8 mouse cellular contexts compared by ENCODE assay signal in genomic region chr9:63915976-63916375, GRCm38 (mm10).
DNase-seq lines count a peak whose midpoint lies in the region; ATAC-seq and TF ChIP-seq lines count a peak whose summit lies in the region.

No protein-coding gene starts in this region.

- 48% methylated on average over 5 of the region's 5 CpGs for WGBS in heart, embryonic 11.5 days (ENCODE audit: insufficient replicate concordance)

- H3K9ac ChIP-seq in heart, embryonic 11.5 days (ENCODE audit: low read depth, low read length), result no peak overlapping the region
- no peak overlapping the region for H3K9ac ChIP-seq in ES-E14 (ENCODE audit: insufficient read depth, low read depth, low read length, poor library complexity, severe bottlenecking)

- H3K4me3 ChIP-seq in heart, embryonic 11.5 days (ENCODE audit: low read depth, low read length), result no peak overlapping the region
- H3K4me3 ChIP-seq in ES-E14 (ENCODE audit: insufficient read depth in 1 of 2, low read depth in 1 of 2, low read length in 2 of 2, poor library complexity in 1 of 2, severe bottlenecking in 1 of 2), result no peak overlapping the region

- H3K27me3 ChIP-seq in heart, embryonic 11.5 days (ENCODE audit: control insufficient read depth, insufficient read depth, low read length), result no peaks in the 10 kb centered on the region

- in situ Hi-C loops in ES-E14 (cut with MboI; ENCODE audit: low sequenced_read_pairs in 2 of 2, unreplicated experiment in 2 of 2), result loop anchor here (5.0 to 10.0 kb wide), 2 partner anchors 171 to 179 kb away; no protein-coding TSS in a partner anchor

- DNase-seq in heart, adult 18-20 months, result peak; percentile 61 to 82
- DNase-seq in ES-E14 (ENCODE audit: low read depth, low spot score), result peak; percentile 66
- peak; percentile 50 for DNase-seq in c-Kit-positive CD71-negative TER-119-negative erythroid progenitor cells, embryonic 14.5 days (ENCODE audit: low read depth)
- peak; percentile 72 to 82 for DNase-seq in heart, postnatal 14 days
- peak; percentile 22 to 43 for DNase-seq in left cerebral cortex, postnatal 36 days (ENCODE audit: low spot score in 2 of 2)
- peak; percentile 70 for DNase-seq in retina, embryonic 14.5 days (ENCODE audit: low spot score)
- DNase-seq in urinary bladder, postnatal 14 days (ENCODE audit: low spot score), result peak; percentile 82

- H3K4me2 ChIP-seq in heart, embryonic 11.5 days, result no peak overlapping the region

- intact Hi-C loops in heart, postnatal 14 days (cut with DNase I), result loop anchor here (2.0 to 5.0 kb wide), 2 partner anchors 106 to 171 kb away; partner anchors contain the start of gene Smad6
- intact Hi-C loops in left cerebral cortex, postnatal 36 days (cut with DNase I), result loop anchor here (5.0 to 10.0 kb wide), 3 partner anchors 171 to 359 kb away; no protein-coding TSS in a partner anchor

- no peaks in the 10 kb centered on the region for H3K36me3 ChIP-seq in heart, embryonic 11.5 days (ENCODE audit: control insufficient read depth, insufficient read depth, low read length)
- H3K36me3 ChIP-seq in ES-E14 (ENCODE audit: control insufficient read depth, insufficient read depth, low read length, poor library complexity, severe bottlenecking), result no peaks in the 10 kb centered on the region

- no peak for ATAC-seq in heart, embryonic 11.5 days (replicated peaks; ENCODE audit: insufficient number of reproducible peaks, low FRiP score, low TSS enrichment)

- H3K9me3 ChIP-seq in heart, embryonic 11.5 days (replicated peaks; ENCODE audit: control insufficient read depth, low read length), result no peaks in the 10 kb centered on the region
- H3K9me3 ChIP-seq in ES-E14 (ENCODE audit: control insufficient read depth, insufficient read depth, low read depth, low read length), result no peaks in the 10 kb centered on the region

- no peak overlapping the region for H3K27ac ChIP-seq in heart, embryonic 11.5 days (ENCODE audit: low read depth, low read length)
- no peak overlapping the region for H3K27ac ChIP-seq in ES-E14 (ENCODE audit: insufficient read depth, low read depth, low read length, poor library complexity, severe bottlenecking)

- H3K4me1 ChIP-seq in heart, embryonic 11.5 days (ENCODE audit: control insufficient read depth, insufficient read depth, low read length), result peaks cover 44% of the 10 kb centered on the region
- H3K4me1 ChIP-seq in ES-E14 (ENCODE audit: control insufficient read depth in 2 of 2, insufficient read depth in 2 of 2, low read length in 2 of 2, poor library complexity in 1 of 2), result peaks cover 0 to 8% of the 10 kb centered on the region in 2 experiments; a peak in 1 of 4 replicates

TF ChIP-seq in ES-E14, 5 proteins besides CTCF, POLR2A, EP300 and RAD21:
- TF ChIP-seq ZNF384 (IDR thresholded peaks at IDR 0.05; ENCODE audit: low read depth, low read length), result no peak
- TF ChIP-seq MAFK (IDR thresholded peaks at IDR 0.05; ENCODE audit: insufficient read depth, low read depth, low read length), result no peak
- peak; percentile 36; the same call in 1 of the 2 replicates for TF ChIP-seq ZC3H11A (IDR thresholded peaks at IDR 0.05; ENCODE audit: borderline replicate concordance, low read depth, low read length)
- no peak for TF ChIP-seq CHD2 (IDR thresholded peaks at IDR 0.05; ENCODE audit: low read depth, low read length)
- TF ChIP-seq HCFC1 (IDR thresholded peaks at IDR 0.05; ENCODE audit: borderline replicate concordance, insufficient read depth, low read length), result no peak
